Mouse (Mus musculus) lung, embryonic 16.5 days (tissue): ENCODE data around the gene Cacna1c. TPM values are rescaled to one million over a fixed set of nuclear protein-coding genes. Genes with fewer than 3 reads are reported as not detected.
A peak's percentile ranks its signal among the peaks of the same experiment; 100 is the strongest.

Experiments
- ATAC-seq: fragments of 200-750 bp; cut with Nextera tagmentation; 2 replicates; pipeline ENCODE4 v1.8.0; 2017; ENCODE audit warnings: low read depth, mild to moderate bottlenecking, moderate library complexity
- H3K27ac ChIP-seq: fragments of 300-500 bp; sonication (generic); 2 replicates; pipeline ENCODE4 v1.5.1; 2014; ENCODE audit warnings: mild to moderate bottlenecking, control low read depth, low read length
- H3K27me3 ChIP-seq: fragments of 300-500 bp; sonication (generic); 2 replicates; pipeline ENCODE4 v1.6.1; 2014; ENCODE audit warnings: low read depth, low read length, mixed read lengths; ENCODE audit not compliant: control insufficient read depth, insufficient read depth
- H3K36me3 ChIP-seq: fragments of 300-500 bp; sonication (generic); 2 replicates; pipeline ENCODE4 v1.6.1; 2014; ENCODE audit warnings: low read length; ENCODE audit not compliant: control insufficient read depth, insufficient read depth
- H3K4me1 ChIP-seq: fragments of 300-500 bp; sonication (generic); replicated peaks from 2 replicates; pipeline ENCODE4 v1.6.1; 2014; ENCODE audit warnings: low read length, mixed read lengths; ENCODE audit not compliant: control insufficient read depth, insufficient read depth
- H3K4me2 ChIP-seq: fragments of 300-500 bp; sonication (generic); 2 replicates; pipeline ENCODE4 v1.6.1; 2014; ENCODE audit warnings: low read depth, low read length, control low read depth
- H3K4me3 ChIP-seq: fragments of 300-500 bp; sonication (generic); 2 replicates; pipeline ENCODE4 v1.5.1; 2014; ENCODE audit warnings: mild to moderate bottlenecking, low read length, control low read depth
- H3K9ac ChIP-seq: fragments of 300-500 bp; sonication (generic); 2 replicates; pipeline ENCODE4 v1.6.1; 2014; ENCODE audit warnings: low read length, control low read depth
- H3K9me3 ChIP-seq: fragments of 300-500 bp; sonication (generic); 2 replicates; pipeline ENCODE4 v1.6.1; 2016; ENCODE audit warnings: low read length; ENCODE audit not compliant: control insufficient read depth
- WGBS: fragments of 180-500 bp; shearing (Covaris S2); extraction: QIAGEN DNeasy Blood & Tissue Kit; methylation state at CpG from one replicate; pipeline ENCODE4 v1.1.7; 2014; 5-methylcytosine and 5-hydroxymethylcytosine counted together
- polyA plus RNA-seq: library from polyadenylated mRNA; unstranded; fragments of >200 nt; fragmentation: Nextera tagmentation; extraction: Ambion mirVana; gene quantifications from 2 replicates; pipeline ENCODE4 v1.2.1, GENCODE M21; 2015

The Cacna1c gene
- polyA plus RNA-seq, 1 experiment from 2014 or later: 5.8 TPM

DNA sequence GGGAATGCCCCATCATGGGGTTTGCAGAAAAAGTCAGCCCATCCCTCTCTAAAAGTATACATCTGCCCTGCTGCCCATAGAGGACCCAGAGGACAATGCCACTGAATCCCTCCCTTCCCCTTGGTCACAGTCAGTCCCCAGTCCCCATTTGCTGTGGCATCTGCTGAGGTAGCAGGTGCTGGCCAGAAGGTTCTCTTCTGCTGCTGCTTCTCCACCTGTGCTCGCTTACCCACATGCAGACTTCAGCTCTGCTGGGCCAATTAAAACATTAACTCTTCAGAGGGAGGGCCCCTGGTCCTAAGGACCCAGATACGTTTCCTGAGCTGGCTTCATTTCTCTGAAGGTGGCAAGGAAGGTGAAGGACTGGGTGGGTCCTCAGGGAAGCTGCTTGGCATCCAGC is 272.3 kb downstream of the Cacna1c start:
- Histone ChIP-seq H3K36me3 (no peaks in the 10 kb centered on the region), H3K9ac (no peak overlapping the region), H3K4me2 (no peak overlapping the region), H3K9me3 (no peaks in the 10 kb centered on the region), H3K27ac (no peak overlapping the region), H3K4me3 (no peak overlapping the region), H3K4me1 (peaks cover 12% of the 10 kb centered on the region; the same call in 1 of the 2 replicates), H3K27me3 (no peaks in the 10 kb centered on the region)
- WGBS: 70% methylated on average over 2 of the region's 2 CpGs
- no peak for ATAC-seq

DNA sequence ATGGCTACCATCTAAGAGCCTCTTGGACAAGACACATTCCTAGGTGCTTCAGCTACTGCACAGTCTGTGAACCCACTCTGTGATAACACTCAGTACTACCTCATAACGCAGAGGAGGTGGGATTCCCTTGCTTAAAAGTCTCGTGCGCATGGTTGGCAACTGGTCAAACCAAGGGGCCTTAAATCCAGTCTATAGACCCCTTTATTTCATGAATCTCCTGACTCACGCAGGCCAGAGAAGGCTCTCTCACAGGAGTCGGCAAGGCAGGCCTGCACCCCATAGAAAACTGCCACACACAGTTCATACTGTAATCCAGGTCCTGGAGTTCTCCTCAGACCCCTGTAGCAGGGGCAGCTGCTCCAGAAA is 273.0 kb downstream of the Cacna1c start:
- H3K27ac ChIP-seq: no peak overlapping the region
- no peaks in the 10 kb centered on the region for H3K27me3 ChIP-seq
- peak; percentile 35; the same call in 1 of the 2 replicates for ATAC-seq
- H3K4me3 ChIP-seq: no peak overlapping the region
- no peaks in the 10 kb centered on the region for H3K9me3 ChIP-seq
- H3K4me1 ChIP-seq: peaks cover 12% of the 10 kb centered on the region; the same call in 1 of the 2 replicates
- H3K9ac ChIP-seq: no peak overlapping the region
- 70% methylated on average over 5 of the region's 5 CpGs for WGBS
- no peaks in the 10 kb centered on the region for H3K36me3 ChIP-seq
- no peak overlapping the region for H3K4me2 ChIP-seq

DNA sequence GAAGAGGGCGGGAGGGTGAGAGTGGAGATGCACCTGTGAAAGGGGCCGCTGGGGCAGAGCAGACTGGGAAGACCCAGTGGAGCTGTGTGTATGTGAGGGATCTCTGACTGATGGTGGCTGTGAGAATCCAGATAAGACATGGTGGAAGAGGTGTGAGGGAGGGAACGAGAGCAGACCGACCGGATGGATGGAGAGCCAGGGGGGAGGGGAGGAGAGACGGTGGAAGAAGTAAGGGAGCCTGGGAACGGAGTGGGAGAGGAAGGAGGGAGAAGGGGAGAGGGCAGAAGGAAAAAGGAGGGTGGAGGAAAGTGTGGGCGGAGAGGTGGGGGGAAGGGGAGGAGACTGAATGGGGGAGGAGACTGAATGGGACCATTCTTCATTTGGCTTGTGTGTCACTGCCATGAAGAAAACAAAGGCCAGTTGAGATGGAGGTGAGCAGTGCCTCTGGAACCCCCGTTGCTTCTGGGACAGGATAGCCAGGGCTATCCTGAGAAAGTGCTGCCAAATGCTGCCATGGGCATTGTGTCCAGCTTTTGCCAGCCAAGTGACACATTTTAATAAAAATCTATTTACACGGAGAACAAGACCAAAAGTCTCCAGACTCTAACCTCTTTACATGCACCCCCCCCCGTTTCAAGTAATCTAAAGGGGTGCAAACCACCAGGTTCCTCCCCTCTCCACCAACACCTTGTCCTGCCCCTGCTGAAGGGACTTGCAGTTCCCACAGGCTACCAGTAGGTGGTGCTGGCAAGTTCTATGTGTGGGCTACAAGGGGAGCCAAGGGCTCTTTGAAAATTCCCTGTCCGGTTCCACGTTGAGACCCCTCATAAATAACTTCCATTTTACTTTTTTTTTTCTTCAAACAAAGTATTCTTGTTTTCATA is 273.6 kb downstream of the Cacna1c start:
- no peaks in the 10 kb centered on the region for H3K27me3 ChIP-seq
- no peaks in the 10 kb centered on the region for H3K9me3 ChIP-seq
- H3K27ac ChIP-seq: no peak overlapping the region
- H3K4me1 ChIP-seq: peaks cover 12% of the 10 kb centered on the region; the same call in 1 of the 2 replicates
- H3K9ac ChIP-seq: no peak overlapping the region
- no peak overlapping the region for H3K4me2 ChIP-seq
- 12% methylated on average over 13 of the region's 13 CpGs for WGBS
- H3K4me3 ChIP-seq: no peak overlapping the region
- ATAC-seq: peak; percentile 79
- no peaks in the 10 kb centered on the region for H3K36me3 ChIP-seq

DNA sequence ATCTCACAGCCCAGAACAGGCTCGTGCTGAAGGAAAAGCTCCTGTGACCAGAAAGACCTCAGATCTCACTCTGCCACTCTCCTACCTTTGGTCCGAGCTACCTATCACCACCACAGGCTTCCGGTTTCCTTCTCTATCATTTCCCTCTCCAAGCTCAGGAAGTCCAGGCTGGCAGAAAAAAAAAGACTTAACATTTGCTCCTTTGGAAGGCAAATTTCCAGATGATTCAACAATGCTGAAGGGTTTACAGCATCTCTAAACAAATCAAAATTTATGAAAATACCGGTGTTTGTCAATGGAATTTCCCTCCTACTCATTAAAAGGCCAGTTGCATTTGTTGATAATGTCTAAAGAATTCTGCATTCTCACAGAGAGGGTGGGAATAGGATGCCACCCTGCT is 288.0 kb downstream of the Cacna1c start:
- Histone ChIP-seq H3K27me3 (no peaks in the 10 kb centered on the region), H3K9me3 (no peaks in the 10 kb centered on the region), H3K4me1 (no peaks in the 10 kb centered on the region), H3K4me3 (no peak overlapping the region), H3K4me2 (no peak overlapping the region), H3K36me3 (no peaks in the 10 kb centered on the region), H3K27ac (no peak overlapping the region), H3K9ac (no peak overlapping the region)
- no peak for ATAC-seq
- WGBS: 56% methylated on average over 4 of the region's 4 CpGs

DNA sequence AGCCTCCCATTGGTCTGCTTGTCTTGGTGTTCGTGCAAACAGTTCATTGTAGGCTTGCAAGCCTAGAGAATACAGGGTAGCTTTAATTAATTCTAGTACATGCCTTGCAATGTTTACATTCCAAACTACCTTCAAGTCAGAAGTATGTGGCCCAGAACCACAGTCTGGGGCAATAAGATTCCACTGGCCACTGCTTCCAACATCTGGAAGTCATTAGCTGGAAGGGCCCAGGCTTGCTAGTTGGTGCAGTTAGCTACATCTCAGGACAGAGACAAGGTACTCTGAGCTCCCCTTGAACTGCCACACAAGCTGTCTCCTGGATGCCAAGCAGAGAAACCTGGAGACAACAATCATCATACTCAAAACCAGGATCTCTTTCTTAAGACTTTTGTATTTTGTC is 288.5 kb downstream of the Cacna1c start:
- no peak overlapping the region for H3K4me2 ChIP-seq
- H3K36me3 ChIP-seq: no peaks in the 10 kb centered on the region
- no peaks in the 10 kb centered on the region for H3K9me3 ChIP-seq
- ATAC-seq: no peak
- no peak overlapping the region for H3K27ac ChIP-seq
- H3K9ac ChIP-seq: no peak overlapping the region
- H3K27me3 ChIP-seq: no peaks in the 10 kb centered on the region
- H3K4me1 ChIP-seq: no peaks in the 10 kb centered on the region
- 39% methylated on average over 1 of the region's 1 CpGs for WGBS
- no peak overlapping the region for H3K4me3 ChIP-seq

DNA sequence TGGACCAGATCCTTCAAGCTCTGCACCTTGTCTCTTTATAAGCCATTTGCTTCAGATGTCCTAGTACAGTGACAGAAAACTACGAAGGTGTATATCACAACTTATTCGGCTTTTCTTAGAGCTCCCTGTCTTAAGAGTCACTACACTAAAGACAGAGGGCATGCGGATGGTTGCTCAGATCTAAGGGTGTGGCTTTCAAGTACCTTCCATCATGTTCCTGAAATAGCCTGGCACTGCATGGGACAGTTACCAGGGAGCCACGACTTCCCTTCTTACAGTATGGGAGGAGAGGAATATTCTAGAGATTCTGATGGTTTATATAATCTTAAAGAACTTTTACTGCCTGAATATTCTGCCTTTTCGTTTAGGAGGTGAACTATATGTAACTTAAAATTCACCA is 289.3 kb downstream of the Cacna1c start:
- Histone ChIP-seq H3K27me3 (no peaks in the 10 kb centered on the region), H3K4me2 (no peak overlapping the region), H3K9ac (no peak overlapping the region), H3K4me1 (no peaks in the 10 kb centered on the region), H3K36me3 (no peaks in the 10 kb centered on the region), H3K27ac (no peak overlapping the region), H3K4me3 (no peak overlapping the region), H3K9me3 (no peaks in the 10 kb centered on the region)
- 82% methylated on average over 5 of the region's 5 CpGs for WGBS
- no peak for ATAC-seq

DNA sequence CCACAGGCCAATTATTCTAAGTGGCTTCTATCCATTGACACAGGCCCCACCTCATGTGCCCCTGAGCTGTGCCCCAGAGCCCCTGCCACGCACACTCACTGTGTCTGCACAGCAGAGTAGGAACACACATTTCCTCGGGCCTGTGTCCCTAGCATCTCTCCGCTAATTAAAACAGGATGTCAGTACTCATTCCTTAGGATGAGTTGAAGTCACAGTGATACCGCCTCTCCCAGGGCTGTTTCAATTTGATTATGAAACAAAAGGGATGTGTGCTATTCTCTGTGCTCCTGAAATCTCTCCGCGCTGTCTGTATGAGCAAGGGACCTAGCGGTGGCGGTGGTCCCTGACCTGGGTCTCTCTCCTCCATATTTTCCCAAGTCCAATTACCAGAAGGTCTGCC is 296.5 kb downstream of the Cacna1c start:
- H3K4me2 ChIP-seq: no peak overlapping the region
- H3K27ac ChIP-seq: no peak overlapping the region
- no peak for ATAC-seq
- H3K36me3 ChIP-seq: no peaks in the 10 kb centered on the region
- H3K9me3 ChIP-seq: no peaks in the 10 kb centered on the region
- H3K4me3 ChIP-seq: no peak overlapping the region
- 83% methylated on average over 8 of the region's 8 CpGs for WGBS
- H3K4me1 ChIP-seq: no peaks in the 10 kb centered on the region
- no peaks in the 10 kb centered on the region for H3K27me3 ChIP-seq
- H3K9ac ChIP-seq: no peak overlapping the region

DNA sequence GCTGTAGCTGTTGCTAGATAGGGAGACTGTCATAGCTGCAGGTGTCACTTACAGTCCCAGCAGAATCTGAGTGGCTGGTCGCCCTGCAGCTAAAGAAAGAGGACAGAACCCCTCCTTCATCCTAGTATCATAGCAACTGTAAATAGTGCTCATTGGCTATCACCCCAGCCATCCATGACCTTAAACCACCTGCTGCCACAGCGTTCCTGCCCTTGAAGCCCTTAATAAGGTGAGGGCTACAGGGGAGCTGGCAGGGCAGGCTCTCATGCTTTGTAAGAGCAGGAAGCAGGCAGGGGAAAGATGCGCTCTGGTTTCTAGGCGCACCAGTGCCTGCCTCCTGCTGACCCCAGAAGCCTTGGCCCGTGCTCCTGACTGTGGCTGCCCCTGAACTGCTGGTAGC is 299.1 kb downstream of the Cacna1c start:
- H3K27ac ChIP-seq: no peak overlapping the region
- no peak overlapping the region for H3K4me3 ChIP-seq
- no peak for ATAC-seq
- H3K4me2 ChIP-seq: no peak overlapping the region
- no peaks in the 10 kb centered on the region for H3K27me3 ChIP-seq
- no peaks in the 10 kb centered on the region for H3K9me3 ChIP-seq
- H3K9ac ChIP-seq: no peak overlapping the region
- WGBS: 47% methylated on average over 5 of the region's 5 CpGs
- no peaks in the 10 kb centered on the region for H3K36me3 ChIP-seq
- H3K4me1 ChIP-seq: no peaks in the 10 kb centered on the region

DNA sequence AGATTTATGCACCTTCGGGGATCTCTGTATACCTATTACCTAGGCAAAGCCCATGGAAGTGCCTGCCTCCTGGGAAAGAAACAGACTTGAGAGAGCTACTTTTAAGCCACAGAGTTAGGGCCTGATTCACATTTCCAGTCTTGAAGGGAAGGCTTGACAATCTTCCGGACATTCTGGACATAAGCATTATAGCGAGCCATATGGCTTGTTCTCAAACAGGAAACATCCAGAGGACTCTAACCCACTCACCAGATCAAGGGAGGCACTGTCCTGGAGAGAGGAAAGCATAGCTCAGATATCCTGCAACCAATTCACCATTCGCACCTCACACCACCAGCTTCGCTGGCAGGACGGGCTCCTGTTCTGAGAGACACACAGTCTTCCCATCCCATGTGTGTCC is 302.2 kb downstream of the Cacna1c start:
- no peak for ATAC-seq
- Histone ChIP-seq H3K4me1 (no peaks in the 10 kb centered on the region), H3K4me3 (no peak overlapping the region), H3K36me3 (no peaks in the 10 kb centered on the region), H3K4me2 (no peak overlapping the region), H3K27me3 (no peaks in the 10 kb centered on the region), H3K9ac (no peak overlapping the region), H3K27ac (no peak overlapping the region), H3K9me3 (no peaks in the 10 kb centered on the region)
- WGBS: 90% methylated on average over 6 of the region's 6 CpGs
